Mouse (Mus musculus) right cerebral cortex, postnatal 36 days (tissue): ENCODE results near the gene Dnajc30.
"Not testable (repeated sequence)": the region's sequence is repeated elsewhere in the genome, so short reads cannot be mapped to it uniquely, and the experiment has no call there.

Experiments used
- DNase-seq, 2 experiments: peaks; one replicate each; pipeline ENCODE4 v3.0.0; 2022; ENCODE audit warnings: low spot score in 2 of 2, mixed read lengths in 1 of 2

Dnajc30 gene

GRCm38 (mm10) chr5:135064382-135064766, 372 bp downstream of the Dnajc30 start:
- no peak for DNase-seq

- DNase-seq, result not testable (repeated sequence)
Measured at GRCm38 (mm10) chr5:135064909-135065446, 976 bp downstream of the Dnajc30 start, which contains the start of gene Bud23. Gene Bud23 (minus strand): TSS chr5:135064959.

DNA sequence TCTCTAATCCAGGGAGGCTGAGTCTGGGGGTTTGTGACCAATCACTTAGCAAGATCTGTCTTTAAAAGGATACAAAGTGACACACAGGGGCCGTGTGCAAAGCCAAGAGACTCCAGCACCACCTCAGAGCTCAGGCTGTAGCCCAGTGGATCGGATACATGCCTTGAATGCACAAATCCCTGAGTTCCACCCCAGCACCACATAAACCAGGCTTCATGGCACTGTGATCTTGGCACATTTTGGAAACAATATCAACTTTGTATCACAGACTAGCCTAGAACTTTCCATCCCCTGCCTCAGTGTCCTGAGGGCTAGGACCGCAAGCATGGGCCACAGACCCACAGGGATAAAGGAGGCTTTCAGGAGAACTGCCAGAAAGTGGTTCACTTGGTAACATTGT, 2.0 kb downstream of the Dnajc30 start:
- no peak for DNase-seq

DNA sequence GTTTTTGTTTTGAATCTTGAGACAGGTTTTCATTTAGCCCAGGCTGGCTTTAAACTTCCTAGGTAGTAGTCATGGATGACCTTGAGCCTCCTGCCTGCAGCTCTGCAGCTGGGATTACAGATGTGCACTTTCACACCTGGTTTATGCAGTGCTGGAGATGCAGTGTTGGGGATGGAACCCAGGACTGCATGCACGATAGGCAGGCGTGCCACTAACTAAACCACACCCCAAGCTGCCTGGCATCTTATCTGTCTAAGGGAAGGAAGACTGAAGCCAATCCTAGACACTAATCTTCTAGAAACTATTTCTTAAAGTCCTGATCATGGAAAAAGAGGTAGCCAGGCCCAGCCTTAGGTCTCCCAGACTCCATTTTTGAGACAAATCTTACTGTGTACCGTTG, 6.4 kb downstream of the Dnajc30 start:
- no peak for DNase-seq

DNA sequence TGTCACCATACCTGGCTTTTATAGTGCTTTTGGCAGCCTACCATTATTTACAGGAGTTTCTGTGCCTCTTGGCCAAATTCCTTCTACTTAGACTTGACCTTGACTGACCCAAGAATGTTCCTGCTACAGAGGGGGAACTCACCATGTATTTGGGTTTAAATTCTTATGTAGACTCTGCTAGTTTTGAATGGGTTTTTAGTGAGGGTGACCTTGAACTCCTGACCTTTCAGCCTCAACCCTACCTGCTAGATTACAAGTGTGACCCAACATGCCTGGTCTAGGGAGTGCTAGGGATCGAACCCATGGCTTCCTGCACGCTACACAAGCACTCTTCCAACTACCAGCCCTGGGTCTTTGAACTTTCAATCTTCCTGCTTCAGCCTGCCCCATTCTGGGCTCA, 8.1 kb downstream of the Dnajc30 start:
- DNase-seq, result no peak

DNA sequence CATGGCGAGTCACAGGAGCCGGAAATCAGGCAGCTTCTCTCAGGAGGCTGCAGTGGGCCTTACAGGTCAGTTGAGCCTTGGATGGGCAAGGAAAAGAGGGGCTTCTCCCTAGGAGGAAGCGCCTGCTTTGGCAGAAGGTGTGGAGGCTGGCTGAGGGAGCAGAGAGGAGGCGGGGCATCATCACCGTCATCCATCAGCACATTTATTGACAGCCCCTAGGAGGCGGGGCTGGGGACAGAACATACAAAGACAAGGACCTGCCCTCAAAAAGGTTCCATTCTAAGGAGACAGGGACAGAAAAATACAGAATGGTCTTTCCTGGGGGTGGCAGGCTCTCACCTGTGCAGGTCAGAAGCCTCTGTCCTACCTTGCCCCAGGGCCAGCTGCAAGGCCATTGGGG, 8.7 kb downstream of the Dnajc30 start:
- DNase-seq, result no peak

GRCm38 (mm10) chr5:135073349-135074150, 9.5 kb downstream of the Dnajc30 start:
- no peak for DNase-seq

DNA sequence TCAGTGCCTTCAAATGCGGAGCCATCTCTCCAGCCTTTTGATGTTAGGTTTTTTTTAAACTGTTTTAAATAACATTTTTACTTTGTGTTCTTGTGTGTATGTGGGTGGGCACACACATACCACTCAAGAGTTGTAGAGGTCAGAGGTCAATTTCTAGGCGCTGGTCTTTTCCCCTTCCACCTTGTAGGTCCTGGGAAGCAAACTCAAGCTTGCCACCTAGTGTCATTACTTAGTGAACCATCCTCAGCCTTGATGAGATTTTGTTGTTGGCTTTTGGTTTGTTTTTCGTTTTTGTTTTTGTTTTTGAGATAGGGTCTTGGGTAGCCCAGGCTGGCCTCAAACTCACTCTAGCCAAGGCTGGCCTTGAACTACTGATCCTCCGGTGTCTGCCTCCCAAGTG, 11.7 kb downstream of the Dnajc30 start:
- no peak for DNase-seq

DNA sequence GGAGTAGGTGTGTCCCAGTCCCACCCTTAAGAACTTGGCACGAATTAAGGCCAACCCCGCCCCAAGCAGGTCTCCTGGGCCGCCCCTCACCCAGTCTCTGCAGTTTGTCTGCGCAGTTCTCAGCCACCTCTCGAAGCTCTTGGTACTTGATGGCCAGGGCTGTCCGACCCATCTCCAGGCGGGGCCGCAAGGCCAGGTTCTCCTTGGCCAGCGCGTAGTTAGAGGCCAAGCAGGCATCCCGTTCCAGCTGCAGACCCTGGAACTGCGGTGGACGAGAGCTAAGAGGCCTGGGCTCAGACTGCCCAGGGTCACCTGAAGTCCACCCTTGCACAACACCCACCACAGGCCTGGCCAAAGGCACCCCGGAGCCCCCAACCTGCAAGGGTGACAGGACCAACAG, 12.4 kb downstream of the Dnajc30 start:
- no peak for DNase-seq

GRCm38 (mm10) chr5:135076931-135077505, 13.0 kb downstream of the Dnajc30 start:
- DNase-seq, result peak; percentile 38 to 40

DNA sequence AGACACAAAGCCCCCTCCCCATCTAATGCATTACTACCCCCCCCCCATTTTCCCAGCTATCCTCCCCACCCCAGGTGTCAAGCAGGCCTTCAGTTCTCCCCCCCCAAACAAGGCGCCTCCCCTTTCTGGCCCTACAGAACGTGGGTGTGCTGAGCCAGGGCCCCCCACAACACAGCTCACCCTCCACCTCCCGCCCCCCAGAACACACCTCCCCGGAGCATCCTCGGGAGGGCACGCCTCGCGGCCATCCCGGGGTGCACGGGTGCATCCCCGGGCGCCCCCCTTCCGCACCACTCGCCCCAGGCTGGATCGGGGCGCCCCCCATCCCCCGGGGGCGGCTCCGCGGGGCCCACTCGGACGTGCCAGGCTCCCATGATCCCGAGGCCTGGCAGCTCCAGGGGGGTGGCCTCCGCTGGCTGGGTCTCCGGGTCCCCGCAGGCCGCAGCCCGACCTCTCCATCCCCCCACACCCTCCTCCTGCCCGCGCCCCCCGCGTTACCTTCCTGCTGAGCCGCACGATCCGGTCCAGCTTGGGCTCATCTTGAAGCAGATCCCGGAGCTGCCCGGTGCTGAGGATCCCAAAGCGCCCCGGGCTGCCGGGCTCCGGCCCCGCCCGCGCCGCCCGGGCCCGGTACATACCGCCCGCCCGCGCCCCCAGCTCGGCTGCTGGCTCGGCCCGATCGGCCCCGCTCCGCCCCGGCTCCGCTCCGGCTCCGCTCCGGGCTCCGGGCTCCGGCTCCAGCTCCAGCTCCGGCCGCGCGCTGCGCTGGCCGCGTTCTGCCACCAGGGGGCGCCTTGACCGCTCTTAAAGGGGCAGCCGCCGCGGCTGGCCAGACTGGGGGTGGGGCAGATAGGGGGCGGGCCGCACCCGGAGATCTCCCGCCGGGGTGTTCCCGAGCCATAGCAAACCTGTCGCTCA, 13.8 kb downstream of the Dnajc30 start, which contains the start of gene Vps37d:
TSS of gene Vps37d (minus strand) at position 703 of the 918 bp plus-strand sequence.
- peak; percentile 77 to 85 for DNase-seq

DNA sequence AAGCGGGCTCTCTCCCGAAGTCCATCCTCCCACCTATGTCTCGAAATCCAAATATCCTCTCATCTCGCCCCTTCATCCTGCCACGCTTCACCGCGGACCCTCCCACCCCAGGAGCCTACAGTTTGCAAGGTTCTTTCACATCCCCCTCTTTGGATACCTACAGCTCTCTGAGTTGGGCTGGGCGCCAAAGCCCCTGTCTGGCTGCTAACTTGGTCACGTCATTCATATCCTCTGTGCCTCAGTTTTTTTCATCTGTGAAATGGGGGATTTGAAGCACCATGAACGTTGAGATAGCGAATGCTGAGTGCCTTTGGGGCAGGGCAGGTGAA, 14.4 kb downstream of the Dnajc30 start:
- DNase-seq, result no peak

DNA sequence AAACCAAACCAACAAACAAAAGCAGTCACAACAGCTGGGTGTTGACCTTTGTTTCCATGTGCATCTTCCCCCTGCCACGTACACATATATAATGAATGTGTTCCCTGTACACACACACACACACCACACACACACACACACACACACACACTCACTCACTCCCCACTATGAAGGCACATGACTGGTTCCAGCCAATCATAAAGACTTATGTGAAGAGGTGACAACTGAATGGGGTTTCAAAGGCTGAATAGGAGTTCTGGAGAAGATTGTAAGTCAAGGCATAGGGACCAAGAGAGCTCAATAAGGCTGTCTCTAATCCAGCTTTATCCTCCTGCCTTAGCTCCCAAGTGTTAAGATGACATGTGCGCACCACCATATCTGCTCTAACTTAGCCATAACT, 15.6 kb downstream of the Dnajc30 start:
- DNase-seq, result no peak

DNA sequence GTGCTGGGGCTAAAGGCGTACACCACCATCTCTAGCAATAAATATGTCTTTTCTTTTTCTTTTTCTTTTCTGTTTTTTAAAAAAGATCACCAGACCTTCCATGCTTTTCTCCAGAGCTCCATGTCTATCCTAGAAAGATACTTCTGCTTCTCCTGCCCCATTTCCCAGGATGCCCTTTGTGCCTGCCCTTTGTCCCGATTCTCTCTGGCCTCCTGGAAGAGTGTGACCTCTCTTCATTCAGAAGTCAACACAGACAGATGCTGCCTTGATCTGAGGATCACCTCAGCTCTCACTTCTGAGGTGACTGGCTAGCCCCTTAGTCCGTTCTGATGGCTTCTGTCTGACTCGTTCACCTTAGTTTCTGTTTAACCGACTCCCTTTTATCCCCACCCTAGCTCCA, 16.5 kb downstream of the Dnajc30 start:
- DNase-seq, result no peak

GRCm38 (mm10) chr5:135086871-135087270, 22.9 kb downstream of the Dnajc30 start:
- no peak for DNase-seq

DNA sequence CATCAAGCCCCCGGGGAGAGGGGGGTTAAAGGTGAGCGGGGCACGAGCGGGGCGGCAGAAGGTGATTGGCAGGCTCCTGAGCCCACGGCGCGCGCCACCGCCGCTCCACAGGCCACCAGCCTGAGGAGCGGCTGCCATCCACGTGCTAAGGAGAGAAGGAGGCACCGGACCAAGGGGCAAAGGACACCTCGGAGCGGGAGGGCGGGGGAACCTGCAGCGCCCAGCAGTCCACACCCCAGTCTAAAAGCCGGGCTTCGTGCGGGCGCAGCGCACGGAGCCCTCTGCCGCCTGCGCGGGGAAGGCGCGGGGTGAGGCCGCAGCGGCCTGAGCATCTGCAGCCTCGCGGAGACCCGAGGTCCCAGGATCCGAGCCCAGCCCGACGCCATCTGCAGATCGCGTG, 25.7 kb downstream of the Dnajc30 start, which contains the start of gene Mlxipl:
TSS of gene Mlxipl (plus strand) at position 238 of the 400 bp plus-strand sequence.
- DNase-seq, result no peak

GRCm38 (mm10) chr5:135100981-135101380, 37.0 kb downstream of the Dnajc30 start:
- no peak for DNase-seq

GRCm38 (mm10) chr5:135103999-135104660, 40.1 kb downstream of the Dnajc30 start:
- no peak for DNase-seq

- DNase-seq, result peak; percentile 48 to 53
Measured at GRCm38 (mm10) chr5:135106758-135107256, 42.8 kb downstream of the Dnajc30 start.

GRCm38 (mm10) chr5:135107521-135108501, 43.8 kb downstream of the Dnajc30 start:
- no peak for DNase-seq
